Mouse (Mus musculus): ENCODE measurements around the gene Rapgef6. TPM values are rescaled to one million over a fixed set of nuclear protein-coding genes. Genes with fewer than 3 reads are reported as not detected.

The Rapgef6 gene
- polyA plus RNA-seq, 1 experiment from 2014 or later = 20.3 TPM

- WGBS = 55% methylated on average over 2 of the region's 2 CpGs
- no peak for DNase-seq (ENCODE audit: low spot score)
- no peaks in the 10 kb centered on the region for H3K4me1 ChIP-seq (replicated peaks; ENCODE audit: insufficient read depth, low read length)
Observed at GRCm38 (mm10) chr11:54618841-54619240, 96.2 kb downstream of the Rapgef6 start.

GRCm38 (mm10) chr11:54621725-54622124 lies 99.1 kb downstream of the Rapgef6 start:
- H3K4me3 ChIP-seq (replicated peaks; ENCODE audit: low read depth, low read length) = no peak overlapping the region
- no peak overlapping the region for H3K4me2 ChIP-seq (ENCODE audit: low read length)
- H3K9me3 ChIP-seq (replicated peaks; ENCODE audit: low read length) = no peaks in the 10 kb centered on the region
- TF ChIP-seq CTCF (IDR thresholded peaks at IDR 0.05; ENCODE audit: low read depth) = no peak
- no peak overlapping the region for H3K27ac ChIP-seq
- no peaks in the 10 kb centered on the region for H3K27me3 ChIP-seq (ENCODE audit: insufficient read depth, low read length)
- no peaks in the 10 kb centered on the region; the same call in 1 of the 2 replicates for H3K36me3 ChIP-seq (ENCODE audit: insufficient read depth, low read length)
- H3K4me1 ChIP-seq (replicated peaks; ENCODE audit: insufficient read depth, low read length) = no peaks in the 10 kb centered on the region
- WGBS = 95% methylated on average over 2 of the region's 2 CpGs
- H3K9ac ChIP-seq (ENCODE audit: low read depth, low read length) = no peak overlapping the region
- DNase-seq (ENCODE audit: low spot score) = no peak
- ATAC-seq (replicated peaks; ENCODE audit: low FRiP score, low read depth) = no peak

More at GRCm38 (mm10) chr11:54618841-54619240, 96.2 kb downstream of the Rapgef6 start:
- Histone ChIP-seq H3K4me3 (replicated peaks; ENCODE audit: low read depth, low read length) (no peak overlapping the region), H3K27me3 (ENCODE audit: insufficient read depth, low read length) (no peaks in the 10 kb centered on the region), H3K36me3 (ENCODE audit: insufficient read depth, low read length) (no peaks in the 10 kb centered on the region; the same call in 1 of the 2 replicates), H3K9me3 (replicated peaks; ENCODE audit: low read length) (no peaks in the 10 kb centered on the region), H3K4me2 (ENCODE audit: low read length) (no peak overlapping the region), H3K9ac (ENCODE audit: low read depth, low read length) (no peak overlapping the region), H3K27ac (no peak overlapping the region)
- no peak for TF ChIP-seq CTCF (IDR thresholded peaks at IDR 0.05; ENCODE audit: low read depth)
- no peak for ATAC-seq (replicated peaks; ENCODE audit: low FRiP score, low read depth)

- TF ChIP-seq CTCF (IDR thresholded peaks at IDR 0.05; ENCODE audit: low read depth) = no peak
- H3K4me3 ChIP-seq (replicated peaks; ENCODE audit: low read depth, low read length) = no peak overlapping the region
- no peak overlapping the region for H3K9ac ChIP-seq (ENCODE audit: low read depth, low read length)
- WGBS = 63% methylated on average over 1 of the region's 1 CpGs
- ATAC-seq (replicated peaks; ENCODE audit: low FRiP score, low read depth) (no peak), DNase-seq (ENCODE audit: low spot score) (no peak)
- no peaks in the 10 kb centered on the region for H3K9me3 ChIP-seq (replicated peaks; ENCODE audit: low read length)
- H3K27ac ChIP-seq = no peak overlapping the region
- H3K36me3 ChIP-seq (ENCODE audit: insufficient read depth, low read length) = no peaks in the 10 kb centered on the region; the same call in 1 of the 2 replicates
- H3K27me3 ChIP-seq (ENCODE audit: insufficient read depth, low read length) = no peaks in the 10 kb centered on the region
- H3K4me2 ChIP-seq (ENCODE audit: low read length) = no peak overlapping the region
- no peaks in the 10 kb centered on the region for H3K4me1 ChIP-seq (replicated peaks; ENCODE audit: insufficient read depth, low read length)
Observed at GRCm38 (mm10) chr11:54626905-54627304, 104.3 kb downstream of the Rapgef6 start.

GRCm38 (mm10) chr11:54646420-54646819 lies 123.8 kb downstream of the Rapgef6 start:
- ATAC-seq (replicated peaks; ENCODE audit: low FRiP score, low read depth) = no peak
- DNase-seq (ENCODE audit: low spot score) = no peak
- Histone ChIP-seq H3K9ac (ENCODE audit: low read depth, low read length) (no peak overlapping the region), H3K9me3 (replicated peaks; ENCODE audit: low read length) (no peaks in the 10 kb centered on the region), H3K4me1 (replicated peaks; ENCODE audit: insufficient read depth, low read length) (no peaks in the 10 kb centered on the region), H3K27me3 (ENCODE audit: insufficient read depth, low read length) (no peaks in the 10 kb centered on the region), H3K36me3 (ENCODE audit: insufficient read depth, low read length) (0 out of 2 replicates have a peak, but pooled peaks cover 5% of the 10 kb centered on the region), H3K4me3 (replicated peaks; ENCODE audit: low read depth, low read length) (no peak overlapping the region), H3K4me2 (ENCODE audit: low read length) (no peak overlapping the region), H3K27ac (no peak overlapping the region)
- 96% methylated on average over 4 of the region's 4 CpGs for WGBS
- no peak; the same call in 1 of the 2 replicates for TF ChIP-seq CTCF (IDR thresholded peaks at IDR 0.05; ENCODE audit: low read depth)

- no peak for TF ChIP-seq CTCF (IDR thresholded peaks at IDR 0.05; ENCODE audit: low read depth)
- Histone ChIP-seq H3K27ac (no peak overlapping the region), H3K4me2 (ENCODE audit: low read length) (no peak overlapping the region), H3K27me3 (ENCODE audit: insufficient read depth, low read length) (no peaks in the 10 kb centered on the region), H3K4me1 (replicated peaks; ENCODE audit: insufficient read depth, low read length) (no peaks in the 10 kb centered on the region), H3K4me3 (replicated peaks; ENCODE audit: low read depth, low read length) (no peak overlapping the region), H3K9me3 (replicated peaks; ENCODE audit: low read length) (no peaks in the 10 kb centered on the region), H3K9ac (ENCODE audit: low read depth, low read length) (no peak overlapping the region), H3K36me3 (ENCODE audit: insufficient read depth, low read length) (0 out of 2 replicates have a peak, but pooled peaks cover 5% of the 10 kb centered on the region)
- DNase-seq (ENCODE audit: low spot score) (no peak), ATAC-seq (replicated peaks; ENCODE audit: low FRiP score, low read depth) (no peak)
Observed at GRCm38 (mm10) chr11:54648573-54648972, 125.9 kb downstream of the Rapgef6 start.

GRCm38 (mm10) chr11:54655420-54655819 lies 132.8 kb downstream of the Rapgef6 start:
- Histone ChIP-seq H3K4me3 (replicated peaks; ENCODE audit: low read depth, low read length) (no peak overlapping the region), H3K27ac (no peak overlapping the region), H3K36me3 (ENCODE audit: insufficient read depth, low read length) (peaks cover 17% of the 10 kb centered on the region; the same call in 1 of the 2 replicates), H3K4me2 (ENCODE audit: low read length) (no peak overlapping the region), H3K27me3 (ENCODE audit: insufficient read depth, low read length) (no peaks in the 10 kb centered on the region), H3K4me1 (replicated peaks; ENCODE audit: insufficient read depth, low read length) (no peaks in the 10 kb centered on the region), H3K9ac (ENCODE audit: low read depth, low read length) (no peak overlapping the region), H3K9me3 (replicated peaks; ENCODE audit: low read length) (no peaks in the 10 kb centered on the region)
- WGBS = 89% methylated on average over 2 of the region's 2 CpGs
- TF ChIP-seq CTCF (IDR thresholded peaks at IDR 0.05; ENCODE audit: low read depth) = no peak
- ATAC-seq (replicated peaks; ENCODE audit: low FRiP score, low read depth) (no peak), DNase-seq (ENCODE audit: low spot score) (no peak)

Data from kidney, postnatal 0 days (tissue).